Mouse (Mus musculus): Measurements from ENCODE around the gene Bst1.

DNA sequence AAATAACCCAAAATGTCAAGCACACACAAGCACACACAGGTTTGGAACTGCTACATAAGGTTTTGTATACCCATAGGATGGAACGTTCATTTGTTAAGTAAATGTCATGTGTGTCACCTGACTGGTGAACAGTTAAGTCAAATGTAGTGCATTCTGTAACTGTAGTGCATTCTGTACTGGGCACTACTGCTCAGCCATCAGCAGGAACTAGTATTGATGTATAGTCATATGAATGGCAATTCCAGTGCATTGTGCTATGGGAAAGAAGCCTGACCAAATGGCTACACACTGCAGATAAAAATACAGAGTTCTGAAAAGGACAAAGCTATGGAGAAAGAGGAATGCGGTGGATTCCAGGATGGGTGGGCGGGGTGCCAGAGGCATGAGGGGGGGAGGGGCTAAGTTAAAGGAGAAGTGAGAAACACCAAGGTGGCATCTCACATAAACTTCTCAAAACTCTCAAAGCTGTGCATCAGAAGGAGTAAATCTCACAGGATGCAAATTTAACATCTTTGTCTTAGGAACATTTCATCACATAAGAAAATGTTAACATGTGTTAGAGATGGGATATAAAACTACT, 24.0 kb downstream of the Bst1 start:
- TF ChIP-seq E2F4 (IDR thresholded peaks at IDR 0.05; ENCODE audit: borderline replicate concordance, low read depth, low read length) (no peak), USF1 (IDR thresholded peaks at IDR 0.05; ENCODE audit: low read depth, low read length) (no peak), ZNF384 (IDR thresholded peaks at IDR 0.05; ENCODE audit: low read depth, low read length) (no peak), CTCF (IDR thresholded peaks at IDR 0.05 in 2 of 3, conservative IDR thresholded peaks at IDR 0.05 in 1 of 3; ENCODE audit: control insufficient read depth in 1 of 3, insufficient read depth in 1 of 3, low read depth in 2 of 3, low read length in 3 of 3, poor library complexity in 1 of 3, severe bottlenecking in 1 of 3) (no peak), POLR2AphosphoS2 (IDR thresholded peaks at IDR 0.05; ENCODE audit: low read length) (no peak), POLR2A (IDR thresholded peaks at IDR 0.05; ENCODE audit: control insufficient read depth in 1 of 2, insufficient read depth in 1 of 2, low read depth in 1 of 2, low read length in 2 of 2, poor library complexity in 1 of 2) (no peak), RCOR1 (IDR thresholded peaks at IDR 0.05; ENCODE audit: low read depth, low read length) (no peak)
